Mouse (Mus musculus): ENCODE measurements around the gene Arsb.

DNA sequence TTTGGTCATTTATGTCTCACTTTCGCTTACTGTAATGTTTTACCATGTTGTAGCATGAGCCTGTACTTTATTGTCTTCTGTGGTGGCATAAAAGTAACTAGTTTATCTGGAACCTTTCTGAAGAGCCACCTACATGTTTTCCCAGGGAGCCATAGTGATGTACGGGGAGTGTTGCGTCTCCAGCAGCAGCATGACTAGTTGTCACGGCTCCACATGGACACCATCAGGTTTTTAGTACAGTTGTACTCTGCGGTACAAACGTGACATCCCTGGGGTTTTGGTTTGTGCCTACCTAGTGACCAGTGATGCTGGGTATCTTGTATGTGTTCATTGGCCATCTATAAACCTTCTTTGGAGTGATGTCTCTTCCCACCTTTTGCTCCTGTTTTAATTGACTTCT, 77.2 kb downstream of the Arsb start:
- TF ChIP-seq CTCF (IDR thresholded peaks at IDR 0.05; ENCODE audit: control insufficient read depth, insufficient read depth, insufficient read length) (no peak), CEBPB (IDR thresholded peaks at IDR 0.05; ENCODE audit: low read depth) (no peak), MYOG (IDR thresholded peaks at IDR 0.05; ENCODE audit: control insufficient read depth, extremely low read depth, insufficient read length) (no peak), MAX (IDR thresholded peaks at IDR 0.05) (no peak)
